Mouse (Mus musculus) lung, embryonic 16.5 days (tissue): ENCODE measurements at regions not wholly inside any gene's neighbourhood (a gene's known extent, or its start where the extent isn't known, plus 50 kb on each side); places are given as distances from the start of the nearest gene placed in this dataset.

Source experiments
- ATAC-seq: fragments of 200-750 bp; cut with Nextera tagmentation; 2 replicates; pipeline ENCODE4 v1.8.0; 2017; ENCODE audit warnings: low read depth, mild to moderate bottlenecking, moderate library complexity
- H3K27ac ChIP-seq: fragments of 300-500 bp; sonication (generic); 2 replicates; pipeline ENCODE4 v1.5.1; 2014; ENCODE audit warnings: mild to moderate bottlenecking, control low read depth, low read length
- H3K27me3 ChIP-seq: fragments of 300-500 bp; sonication (generic); 2 replicates; pipeline ENCODE4 v1.6.1; 2014; ENCODE audit warnings: low read depth, low read length, mixed read lengths; ENCODE audit not compliant: control insufficient read depth, insufficient read depth
- H3K36me3 ChIP-seq: fragments of 300-500 bp; sonication (generic); 2 replicates; pipeline ENCODE4 v1.6.1; 2014; ENCODE audit warnings: low read length; ENCODE audit not compliant: control insufficient read depth, insufficient read depth
- H3K4me1 ChIP-seq: fragments of 300-500 bp; sonication (generic); replicated peaks from 2 replicates; pipeline ENCODE4 v1.6.1; 2014; ENCODE audit warnings: low read length, mixed read lengths; ENCODE audit not compliant: control insufficient read depth, insufficient read depth
- H3K4me2 ChIP-seq: fragments of 300-500 bp; sonication (generic); 2 replicates; pipeline ENCODE4 v1.6.1; 2014; ENCODE audit warnings: low read depth, low read length, control low read depth
- H3K4me3 ChIP-seq: fragments of 300-500 bp; sonication (generic); 2 replicates; pipeline ENCODE4 v1.5.1; 2014; ENCODE audit warnings: mild to moderate bottlenecking, low read length, control low read depth
- H3K9ac ChIP-seq: fragments of 300-500 bp; sonication (generic); 2 replicates; pipeline ENCODE4 v1.6.1; 2014; ENCODE audit warnings: low read length, control low read depth
- H3K9me3 ChIP-seq: fragments of 300-500 bp; sonication (generic); 2 replicates; pipeline ENCODE4 v1.6.1; 2016; ENCODE audit warnings: low read length; ENCODE audit not compliant: control insufficient read depth
- WGBS: fragments of 180-500 bp; shearing (Covaris S2); extraction: QIAGEN DNeasy Blood & Tissue Kit; methylation state at CpG from one replicate; pipeline ENCODE4 v1.1.7; 2014; 5-methylcytosine and 5-hydroxymethylcytosine counted together

GRCm38 (mm10) chr3:37903021-37903420, 178.7 kb upstream of the Gm5148 start:
- WGBS, result 92% methylated on average over 4 of the region's 4 CpGs
- no peak for ATAC-seq
- H3K27me3 ChIP-seq, result no peaks in the 10 kb centered on the region
- no peak overlapping the region for H3K4me3 ChIP-seq
- H3K9me3 ChIP-seq, result no peaks in the 10 kb centered on the region
- H3K4me2 ChIP-seq, result no peak overlapping the region
- no peaks in the 10 kb centered on the region for H3K36me3 ChIP-seq
- no peak overlapping the region for H3K27ac ChIP-seq
- H3K9ac ChIP-seq, result no peak overlapping the region
- H3K4me1 ChIP-seq, result peaks cover 13% of the 10 kb centered on the region

GRCm38 (mm10) chr3:37897392-37897791, 173.1 kb upstream of the Gm5148 start:
- Histone ChIP-seq H3K27me3 (no peaks in the 10 kb centered on the region), H3K9me3 (no peaks in the 10 kb centered on the region), H3K4me3 (no peak overlapping the region), H3K27ac (peak overlapping the region; percentile 38; the same call in 1 of the 2 replicates), H3K4me1 (peaks cover 9% of the 10 kb centered on the region; the same call in 1 of the 2 replicates), H3K36me3 (no peaks in the 10 kb centered on the region), H3K4me2 (peak overlapping the region; percentile 52; the same call in 1 of the 2 replicates), H3K9ac (no peak overlapping the region)
- no peak for ATAC-seq
- WGBS, result 38% methylated on average over 3 of the region's 3 CpGs

- H3K9me3 ChIP-seq, result no peaks in the 10 kb centered on the region
- peak overlapping the region; percentile 52 for H3K4me2 ChIP-seq
- whole genome bisulfite sequencing, result 7% methylated on average over 17 of the region's 17 CpGs
- H3K4me1 ChIP-seq, result peaks cover 9% of the 10 kb centered on the region; the same call in 1 of the 2 replicates
- H3K4me3 ChIP-seq, result peak overlapping the region; percentile 26
- no peaks in the 10 kb centered on the region for H3K27me3 ChIP-seq
- ATAC-seq, result peak; percentile 80
- H3K36me3 ChIP-seq, result no peaks in the 10 kb centered on the region
- peak overlapping the region; percentile 73 for H3K27ac ChIP-seq
- H3K9ac ChIP-seq, result peak overlapping the region; percentile 6
Measured at GRCm38 (mm10) chr3:37896821-37897311, 172.6 kb upstream of the Gm5148 start.

GRCm38 (mm10) chr3:37894599-37894998, 170.3 kb upstream of the Gm5148 start:
- 27% methylated on average over 2 of the region's 2 CpGs for WGBS
- no peaks in the 10 kb centered on the region for H3K27me3 ChIP-seq
- H3K36me3 ChIP-seq, result no peaks in the 10 kb centered on the region
- no peak overlapping the region for H3K9ac ChIP-seq
- no peak overlapping the region for H3K27ac ChIP-seq
- no peak overlapping the region for H3K4me3 ChIP-seq
- no peak overlapping the region for H3K4me2 ChIP-seq
- peaks cover 9% of the 10 kb centered on the region; the same call in 1 of the 2 replicates for H3K4me1 ChIP-seq
- peak; percentile 13; the same call in 1 of the 2 replicates for ATAC-seq
- no peaks in the 10 kb centered on the region for H3K9me3 ChIP-seq

- peaks cover 16% of the 10 kb centered on the region for H3K4me1 ChIP-seq
- H3K4me3 ChIP-seq, result no peak overlapping the region
- WGBS, result 81% methylated on average over 1 of the region's 1 CpGs
- H3K9ac ChIP-seq, result no peak overlapping the region
- no peak overlapping the region for H3K27ac ChIP-seq
- H3K36me3 ChIP-seq, result no peaks in the 10 kb centered on the region
- ATAC-seq, result no peak
- no peak overlapping the region for H3K4me2 ChIP-seq
- no peaks in the 10 kb centered on the region for H3K9me3 ChIP-seq
- no peaks in the 10 kb centered on the region for H3K27me3 ChIP-seq
Measured at GRCm38 (mm10) chr3:37890202-37890601, 165.9 kb upstream of the Gm5148 start.

- H3K9ac ChIP-seq, result no peak overlapping the region
- no peak overlapping the region for H3K4me2 ChIP-seq
- H3K36me3 ChIP-seq, result no peaks in the 10 kb centered on the region
- peak overlapping the region; percentile 19; the same call in 1 of the 2 replicates for H3K27ac ChIP-seq
- no peaks in the 10 kb centered on the region for H3K9me3 ChIP-seq
- H3K4me1 ChIP-seq, result peaks cover 12% of the 10 kb centered on the region
- no peak overlapping the region for H3K4me3 ChIP-seq
- H3K27me3 ChIP-seq, result no peaks in the 10 kb centered on the region
- WGBS, result 8% methylated on average over 6 of the region's 6 CpGs
- ATAC-seq, result 0 out of 2 replicates have a peak, but pooled peaks have one; percentile 15
Measured at GRCm38 (mm10) chr3:37888455-37888854, 164.2 kb upstream of the Gm5148 start.

GRCm38 (mm10) chr3:37887711-37888110, 163.4 kb upstream of the Gm5148 start:
- H3K27ac ChIP-seq, result no peak overlapping the region
- H3K9ac ChIP-seq, result no peak overlapping the region
- H3K4me2 ChIP-seq, result no peak overlapping the region
- no peaks in the 10 kb centered on the region for H3K9me3 ChIP-seq
- H3K4me3 ChIP-seq, result no peak overlapping the region
- no peak for ATAC-seq
- H3K36me3 ChIP-seq, result no peaks in the 10 kb centered on the region
- WGBS, result 84% methylated on average over 3 of the region's 3 CpGs
- no peaks in the 10 kb centered on the region for H3K27me3 ChIP-seq
- H3K4me1 ChIP-seq, result peaks cover 12% of the 10 kb centered on the region

- WGBS, result 77% methylated on average over 3 of the region's 3 CpGs
- no peak for ATAC-seq
- Histone ChIP-seq H3K4me2 (no peak overlapping the region), H3K4me1 (peaks cover 12% of the 10 kb centered on the region), H3K36me3 (no peaks in the 10 kb centered on the region), H3K27me3 (no peaks in the 10 kb centered on the region), H3K9ac (no peak overlapping the region), H3K9me3 (no peaks in the 10 kb centered on the region), H3K27ac (no peak overlapping the region), H3K4me3 (no peak overlapping the region)
Measured at GRCm38 (mm10) chr3:37886705-37887454, 162.6 kb upstream of the Gm5148 start.

- Histone ChIP-seq H3K4me2 (no peak overlapping the region), H3K9ac (no peak overlapping the region), H3K4me1 (peaks cover 12% of the 10 kb centered on the region), H3K4me3 (no peak overlapping the region), H3K27ac (no peak overlapping the region), H3K27me3 (no peaks in the 10 kb centered on the region), H3K36me3 (no peaks in the 10 kb centered on the region), H3K9me3 (no peaks in the 10 kb centered on the region)
- 90% methylated on average over 6 of the region's 6 CpGs for WGBS
- ATAC-seq, result no peak
Measured at GRCm38 (mm10) chr3:37885776-37886175, 161.5 kb upstream of the Gm5148 start.
